Mouse (Mus musculus): ENCODE data around the gene Gm13769.
"Not testable (repeated sequence)": the region's sequence is repeated elsewhere in the genome, so short reads cannot be mapped to it uniquely, and the experiment has no call there.

The Gm13769 gene

DNA sequence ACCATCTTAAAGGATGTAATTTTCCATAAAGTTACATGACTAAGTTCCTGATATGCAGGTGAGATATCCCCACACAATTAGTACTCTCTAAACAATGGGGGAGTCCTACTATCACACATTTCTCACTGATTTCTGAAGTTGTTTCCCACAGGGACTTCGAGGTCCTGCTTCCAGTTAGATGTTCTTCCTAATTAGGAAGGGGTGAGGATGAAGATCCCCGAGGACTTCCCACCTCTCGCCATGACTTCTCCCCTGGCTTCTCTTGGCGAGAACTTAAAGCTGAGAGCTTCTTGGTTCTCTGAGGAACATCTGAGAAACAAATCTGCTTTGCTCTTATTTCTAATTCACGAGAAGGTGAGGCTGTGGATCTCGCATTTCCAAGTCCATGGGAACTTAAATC lies at the start of gene Gm13769:
Gene Gm13769 (plus strand): TSS at position 301 of the 400 bp plus-strand sequence.
- not testable (repeated sequence) for DNase-seq (ENCODE audit: extremely low read depth, low read depth, low spot score)

DNA sequence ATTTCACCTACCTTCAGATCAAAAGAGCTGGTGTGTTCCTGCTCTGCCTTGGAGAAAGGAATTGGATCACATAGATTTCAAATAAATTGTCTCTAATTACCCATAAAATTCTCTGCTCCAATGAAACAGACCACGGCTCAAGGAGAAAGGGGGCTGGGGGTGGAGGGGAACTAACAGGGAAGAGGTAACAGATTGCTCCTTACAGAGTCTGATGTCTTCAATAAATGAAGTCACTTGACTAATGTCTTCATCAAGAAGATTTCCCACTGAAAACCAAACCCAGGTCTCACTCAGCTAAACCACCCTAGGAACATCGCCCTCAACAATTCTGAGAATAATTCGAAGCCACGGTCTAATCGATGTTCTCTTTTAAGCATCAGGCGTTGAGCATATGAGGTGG lies 29.3 kb upstream of the Gm13769 start, which contains the start of gene Olfr1272:
Gene Olfr1272 (minus strand): TSS at position 101 of the 400 bp plus-strand sequence.
- DNase-seq (ENCODE audit: extremely low read depth, low read depth, low spot score): no peak

DNA sequence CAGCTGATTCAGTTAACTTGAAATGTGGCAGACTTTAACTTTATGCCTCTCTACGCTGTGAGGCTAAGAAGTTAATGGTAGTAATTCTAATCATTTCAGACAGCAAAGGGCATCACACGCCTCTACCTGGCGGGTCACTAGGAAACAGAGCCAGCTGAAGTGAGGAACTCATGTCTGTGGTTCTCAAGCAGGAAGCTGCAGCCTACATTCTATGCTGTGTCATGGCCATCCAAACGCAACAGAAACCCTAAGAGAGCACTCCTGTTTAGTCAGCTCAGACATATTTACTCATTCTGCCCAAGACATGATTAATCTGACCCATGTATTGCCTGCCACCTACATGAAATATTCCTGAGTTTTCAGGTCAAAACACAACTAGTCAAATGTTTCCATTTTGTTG lies 24.7 kb downstream of the Gm13769 start:
- not testable (repeated sequence) for DNase-seq (ENCODE audit: extremely low read depth, low read depth, low spot score)

DNA sequence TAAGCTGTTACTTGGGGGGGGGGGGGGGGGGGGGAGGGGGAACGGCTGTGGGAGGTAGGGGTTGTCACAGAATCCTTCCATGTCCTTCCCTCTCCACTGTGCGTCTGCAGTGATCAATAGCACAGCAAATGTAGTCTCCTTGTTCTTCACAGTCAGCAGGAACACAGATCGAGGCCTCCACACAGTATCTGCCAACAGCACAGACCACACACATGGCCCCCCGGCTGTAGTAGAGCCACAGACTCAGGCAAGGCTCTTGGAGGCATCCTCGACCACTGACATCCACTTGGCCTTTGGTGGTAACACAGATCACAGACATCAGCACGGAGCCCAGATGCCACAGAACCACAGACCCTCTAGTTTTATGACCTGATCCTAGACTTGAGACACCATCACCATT lies 29.0 kb downstream of the Gm13769 start:
- DNase-seq (ENCODE audit: extremely low read depth, low read depth, low spot score): not testable (repeated sequence)

DNA sequence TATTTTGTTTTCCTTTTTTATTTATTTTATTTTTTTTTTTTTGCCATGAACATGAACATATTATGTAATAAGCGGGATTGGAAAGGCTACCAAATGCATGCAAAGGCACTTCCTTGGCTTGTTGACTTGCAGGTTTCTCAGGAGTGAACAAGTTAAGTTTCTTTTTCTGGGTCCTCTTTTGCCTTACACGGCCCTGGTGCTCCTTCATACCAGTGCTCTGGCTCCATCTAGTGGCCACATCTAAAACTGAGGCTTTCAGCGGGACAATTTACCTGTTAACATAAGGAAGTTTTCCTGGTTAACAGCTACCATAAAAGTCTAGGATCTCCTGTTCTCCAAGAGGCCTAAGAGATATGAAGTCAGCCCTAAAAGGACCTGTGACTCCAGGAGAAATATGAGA lies 29.5 kb downstream of the Gm13769 start:
- DNase-seq (ENCODE audit: extremely low read depth, low read depth, low spot score): not testable (repeated sequence)

DNA sequence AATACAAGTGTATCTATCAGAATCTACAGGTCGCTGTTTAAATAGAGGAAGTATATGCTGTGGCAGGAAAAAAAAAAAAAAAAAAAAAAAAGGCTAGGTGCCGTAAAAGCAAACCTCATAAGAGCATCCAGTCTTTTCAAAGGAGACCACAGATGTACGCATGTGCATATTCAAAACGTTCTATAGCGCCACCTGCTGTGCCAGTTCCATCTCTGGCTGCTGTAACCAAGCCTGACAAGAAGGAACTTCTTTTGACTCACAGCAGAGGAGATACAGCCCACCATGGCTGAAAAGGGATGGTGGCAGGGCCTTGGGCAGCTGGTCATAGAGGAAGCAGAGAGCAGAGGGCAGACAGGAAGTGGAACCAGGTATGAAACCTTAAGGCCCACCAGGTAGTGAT lies 37.2 kb downstream of the Gm13769 start:
- DNase-seq (ENCODE audit: extremely low read depth, low read depth, low spot score): not testable (repeated sequence)

DNA sequence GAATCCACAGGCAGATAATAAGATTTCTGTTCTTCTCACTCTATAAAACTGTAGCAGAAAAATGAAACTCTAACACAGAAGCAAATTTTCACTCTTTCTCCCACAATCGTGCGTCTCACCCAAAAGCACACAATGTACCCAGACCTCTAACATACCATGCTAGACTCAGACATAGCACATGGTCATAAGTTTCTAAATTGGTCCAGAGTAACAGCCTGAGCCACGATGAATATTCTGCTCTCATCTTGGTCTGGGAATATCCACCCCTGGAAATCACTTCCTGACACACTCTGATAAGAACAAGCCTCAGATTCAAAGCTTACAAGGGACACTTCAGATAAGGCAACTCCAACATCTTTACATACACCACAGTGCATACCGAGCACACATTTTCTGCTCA lies 38.2 kb downstream of the Gm13769 start:
- DNase-seq (ENCODE audit: extremely low read depth, low read depth, low spot score): not testable (repeated sequence)

Measured in fat pad, adult 2 months (tissue).